Mouse (Mus musculus): ENCODE measurements around the gene Cit. TPM values are rescaled to one million over a fixed set of nuclear protein-coding genes. Genes with fewer than 3 reads are reported as not detected.

Cit gene
- polyA plus RNA-seq, 1 experiment from 2014 or later: 25.3 TPM

GRCm38 (mm10) chr5:115956048-115956447 is 111.0 kb downstream of the Cit start:
- DNase-seq (ENCODE audit: low spot score): no peak
- no peak for ATAC-seq (replicated peaks; ENCODE audit: insufficient number of reproducible peaks, low FRiP score, low TSS enrichment, low read depth)
- 96% methylated on average over 14 of the region's 14 CpGs for WGBS
- H3K27me3 ChIP-seq (ENCODE audit: control insufficient read depth, insufficient read depth, low read length): no peaks in the 10 kb centered on the region
- no peak overlapping the region for H3K27ac ChIP-seq (replicated peaks; ENCODE audit: low read depth, low read length)
- peaks cover 13% of the 10 kb centered on the region for H3K36me3 ChIP-seq (replicated peaks; ENCODE audit: control insufficient read depth, insufficient read depth, low read depth, low read length)
- no peak overlapping the region for H3K9ac ChIP-seq (replicated peaks; ENCODE audit: low read length)
- H3K4me2 ChIP-seq (ENCODE audit: low read depth, low read length): no peak overlapping the region
- no peaks in the 10 kb centered on the region for H3K9me3 ChIP-seq (replicated peaks; ENCODE audit: control insufficient read depth, low read length)
- no peak overlapping the region for H3K4me3 ChIP-seq (ENCODE audit: low read depth, low read length)
- no peaks in the 10 kb centered on the region for H3K4me1 ChIP-seq (ENCODE audit: control insufficient read depth, insufficient read depth, low read length)

DNA sequence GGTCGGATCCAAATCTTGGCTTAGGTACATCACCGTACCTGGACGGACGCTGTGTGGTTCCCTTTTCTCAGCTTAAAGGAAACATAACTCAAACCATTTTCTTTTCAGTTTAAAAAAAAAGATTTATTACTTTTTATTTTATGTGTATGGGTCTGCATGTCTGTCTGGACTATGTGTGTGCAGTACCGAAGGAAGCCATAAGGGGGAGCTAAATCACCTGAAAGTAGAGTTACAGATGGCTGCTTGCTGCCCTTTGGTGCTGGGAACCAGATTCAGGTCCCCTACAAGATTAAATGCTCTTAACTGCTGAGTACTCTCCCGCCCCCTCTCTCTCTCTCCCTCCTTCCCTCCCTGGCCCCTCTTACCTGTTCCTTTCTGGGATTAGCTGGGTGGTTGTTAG is 112.1 kb downstream of the Cit start:
- H3K36me3 ChIP-seq (replicated peaks; ENCODE audit: control insufficient read depth, insufficient read depth, low read depth, low read length): peaks cover 7% of the 10 kb centered on the region
- H3K27ac ChIP-seq (replicated peaks; ENCODE audit: low read depth, low read length): no peak overlapping the region
- no peaks in the 10 kb centered on the region for H3K4me1 ChIP-seq (ENCODE audit: control insufficient read depth, insufficient read depth, low read length)
- ATAC-seq (replicated peaks; ENCODE audit: insufficient number of reproducible peaks, low FRiP score, low TSS enrichment, low read depth) (no peak), DNase-seq (ENCODE audit: low spot score) (no peak)
- H3K4me2 ChIP-seq (ENCODE audit: low read depth, low read length): no peak overlapping the region
- no peaks in the 10 kb centered on the region for H3K9me3 ChIP-seq (replicated peaks; ENCODE audit: control insufficient read depth, low read length)
- WGBS: 98% methylated on average over 6 of the region's 6 CpGs
- no peaks in the 10 kb centered on the region for H3K27me3 ChIP-seq (ENCODE audit: control insufficient read depth, insufficient read depth, low read length)
- H3K9ac ChIP-seq (replicated peaks; ENCODE audit: low read length): no peak overlapping the region
- no peak overlapping the region for H3K4me3 ChIP-seq (ENCODE audit: low read depth, low read length)

GRCm38 (mm10) chr5:115958344-115958743 is 113.3 kb downstream of the Cit start:
- no peak for ATAC-seq (replicated peaks; ENCODE audit: insufficient number of reproducible peaks, low FRiP score, low TSS enrichment, low read depth)
- Histone ChIP-seq H3K4me1 (ENCODE audit: control insufficient read depth, insufficient read depth, low read length) (no peaks in the 10 kb centered on the region), H3K27ac (replicated peaks; ENCODE audit: low read depth, low read length) (no peak overlapping the region), H3K4me2 (ENCODE audit: low read depth, low read length) (no peak overlapping the region), H3K36me3 (replicated peaks; ENCODE audit: control insufficient read depth, insufficient read depth, low read depth, low read length) (peaks cover 2% of the 10 kb centered on the region), H3K27me3 (ENCODE audit: control insufficient read depth, insufficient read depth, low read length) (no peaks in the 10 kb centered on the region), H3K4me3 (ENCODE audit: low read depth, low read length) (no peak overlapping the region), H3K9me3 (replicated peaks; ENCODE audit: control insufficient read depth, low read length) (no peaks in the 10 kb centered on the region), H3K9ac (replicated peaks; ENCODE audit: low read length) (no peak overlapping the region)
- 70% methylated on average over 1 of the region's 1 CpGs for WGBS
- DNase-seq (ENCODE audit: low spot score): no peak

GRCm38 (mm10) chr5:115958814-115959213 is 113.7 kb downstream of the Cit start:
- H3K9me3 ChIP-seq (replicated peaks; ENCODE audit: control insufficient read depth, low read length): no peaks in the 10 kb centered on the region
- no peaks in the 10 kb centered on the region for H3K4me1 ChIP-seq (ENCODE audit: control insufficient read depth, insufficient read depth, low read length)
- no peak for ATAC-seq (replicated peaks; ENCODE audit: insufficient number of reproducible peaks, low FRiP score, low TSS enrichment, low read depth)
- H3K36me3 ChIP-seq (replicated peaks; ENCODE audit: control insufficient read depth, insufficient read depth, low read depth, low read length): peaks cover 2% of the 10 kb centered on the region; the same call in 1 of the 2 replicates
- DNase-seq (ENCODE audit: low spot score): no peak
- WGBS: 92% methylated on average over 11 of the region's 11 CpGs
- no peak overlapping the region for H3K4me3 ChIP-seq (ENCODE audit: low read depth, low read length)
- no peaks in the 10 kb centered on the region for H3K27me3 ChIP-seq (ENCODE audit: control insufficient read depth, insufficient read depth, low read length)
- no peak overlapping the region for H3K9ac ChIP-seq (replicated peaks; ENCODE audit: low read length)
- H3K27ac ChIP-seq (replicated peaks; ENCODE audit: low read depth, low read length): no peak overlapping the region
- H3K4me2 ChIP-seq (ENCODE audit: low read depth, low read length): no peak overlapping the region

- no peak overlapping the region for H3K27ac ChIP-seq (replicated peaks; ENCODE audit: low read depth, low read length)
- no peak for ATAC-seq (replicated peaks; ENCODE audit: insufficient number of reproducible peaks, low FRiP score, low TSS enrichment, low read depth)
- H3K9ac ChIP-seq (replicated peaks; ENCODE audit: low read length): no peak overlapping the region
- H3K9me3 ChIP-seq (replicated peaks; ENCODE audit: control insufficient read depth, low read length): no peaks in the 10 kb centered on the region
- no peaks in the 10 kb centered on the region for H3K36me3 ChIP-seq (replicated peaks; ENCODE audit: control insufficient read depth, insufficient read depth, low read depth, low read length)
- no peak for DNase-seq (ENCODE audit: low spot score)
- H3K4me1 ChIP-seq (ENCODE audit: control insufficient read depth, insufficient read depth, low read length): no peaks in the 10 kb centered on the region
- no peak overlapping the region for H3K4me2 ChIP-seq (ENCODE audit: low read depth, low read length)
- 92% methylated on average over 9 of the region's 9 CpGs for WGBS
- H3K4me3 ChIP-seq (ENCODE audit: low read depth, low read length): no peak overlapping the region
- no peaks in the 10 kb centered on the region for H3K27me3 ChIP-seq (ENCODE audit: control insufficient read depth, insufficient read depth, low read length)
These were observed 116.7 kb downstream of the Cit start for GRCm38 (mm10) chr5:115961809-115962208.

GRCm38 (mm10) chr5:115971236-115971635 is 126.2 kb downstream of the Cit start:
- Histone ChIP-seq H3K4me2 (ENCODE audit: low read depth, low read length) (no peak overlapping the region), H3K27me3 (ENCODE audit: control insufficient read depth, insufficient read depth, low read length) (no peaks in the 10 kb centered on the region), H3K4me3 (ENCODE audit: low read depth, low read length) (no peak overlapping the region), H3K4me1 (ENCODE audit: control insufficient read depth, insufficient read depth, low read length) (no peaks in the 10 kb centered on the region), H3K36me3 (replicated peaks; ENCODE audit: control insufficient read depth, insufficient read depth, low read depth, low read length) (peaks cover 6% of the 10 kb centered on the region), H3K9ac (replicated peaks; ENCODE audit: low read length) (no peak overlapping the region), H3K9me3 (replicated peaks; ENCODE audit: control insufficient read depth, low read length) (no peaks in the 10 kb centered on the region), H3K27ac (replicated peaks; ENCODE audit: low read depth, low read length) (no peak overlapping the region)
- WGBS: 90% methylated on average over 15 of the region's 15 CpGs
- no peak for DNase-seq (ENCODE audit: low spot score)
- no peak for ATAC-seq (replicated peaks; ENCODE audit: insufficient number of reproducible peaks, low FRiP score, low TSS enrichment, low read depth)

DNA sequence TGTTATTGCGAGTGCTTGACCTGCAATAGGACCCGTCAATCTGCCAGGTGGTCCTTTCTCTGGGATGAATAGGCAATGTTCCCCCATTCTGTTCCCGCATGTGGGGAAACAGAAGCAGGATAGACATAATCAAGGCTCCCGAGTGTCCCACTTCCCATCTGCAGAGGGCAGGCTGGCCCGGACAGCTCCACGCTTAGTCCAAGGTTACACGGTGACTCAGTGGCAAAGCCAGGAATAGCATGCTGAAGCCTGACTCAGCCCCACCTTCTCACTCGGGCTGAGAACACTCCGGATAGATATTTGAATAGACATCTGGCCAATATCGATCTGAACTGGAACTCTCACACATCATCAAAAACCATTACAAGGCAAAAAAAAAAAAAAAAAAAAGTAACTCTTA is 130.6 kb downstream of the Cit start:
- ATAC-seq (replicated peaks; ENCODE audit: insufficient number of reproducible peaks, low FRiP score, low TSS enrichment, low read depth) (no peak), DNase-seq (ENCODE audit: low spot score) (no peak)
- Histone ChIP-seq H3K4me1 (ENCODE audit: control insufficient read depth, insufficient read depth, low read length) (no peaks in the 10 kb centered on the region), H3K9me3 (replicated peaks; ENCODE audit: control insufficient read depth, low read length) (no peaks in the 10 kb centered on the region), H3K27me3 (ENCODE audit: control insufficient read depth, insufficient read depth, low read length) (no peaks in the 10 kb centered on the region), H3K4me2 (ENCODE audit: low read depth, low read length) (no peak overlapping the region), H3K36me3 (replicated peaks; ENCODE audit: control insufficient read depth, insufficient read depth, low read depth, low read length) (no peaks in the 10 kb centered on the region; the same call in 1 of the 2 replicates), H3K4me3 (ENCODE audit: low read depth, low read length) (no peak overlapping the region), H3K27ac (replicated peaks; ENCODE audit: low read depth, low read length) (no peak overlapping the region), H3K9ac (replicated peaks; ENCODE audit: low read length) (no peak overlapping the region)
- WGBS: 88% methylated on average over 10 of the region's 10 CpGs

GRCm38 (mm10) chr5:115976446-115976845 is 131.4 kb downstream of the Cit start:
- WGBS: 95% methylated on average over 5 of the region's 5 CpGs
- ATAC-seq (replicated peaks; ENCODE audit: insufficient number of reproducible peaks, low FRiP score, low TSS enrichment, low read depth) (no peak), DNase-seq (ENCODE audit: low spot score) (no peak)
- H3K27ac ChIP-seq (replicated peaks; ENCODE audit: low read depth, low read length): no peak overlapping the region
- no peaks in the 10 kb centered on the region; the same call in 1 of the 2 replicates for H3K36me3 ChIP-seq (replicated peaks; ENCODE audit: control insufficient read depth, insufficient read depth, low read depth, low read length)
- H3K9ac ChIP-seq (replicated peaks; ENCODE audit: low read length): no peak overlapping the region
- no peak overlapping the region for H3K4me3 ChIP-seq (ENCODE audit: low read depth, low read length)
- no peaks in the 10 kb centered on the region for H3K9me3 ChIP-seq (replicated peaks; ENCODE audit: control insufficient read depth, low read length)
- no peak overlapping the region for H3K4me2 ChIP-seq (ENCODE audit: low read depth, low read length)
- no peaks in the 10 kb centered on the region for H3K27me3 ChIP-seq (ENCODE audit: control insufficient read depth, insufficient read depth, low read length)
- no peaks in the 10 kb centered on the region for H3K4me1 ChIP-seq (ENCODE audit: control insufficient read depth, insufficient read depth, low read length)
